Mouse (Mus musculus) lung, postnatal 0 days (tissue): Measurements from ENCODE around the gene Med13l. TPM values are rescaled to one million over a fixed set of nuclear protein-coding genes. Genes with fewer than 3 reads are reported as not detected.

Source experiments
- ATAC-seq: fragments of 200-750 bp; cut with Nextera tagmentation; 2 replicates; pipeline ENCODE4 v1.8.0; 2017; ENCODE audit warnings: moderate library complexity
- DNase-seq: peaks from one replicate; pipeline ENCODE4 v3.0.0-alpha.2; 2016; ENCODE audit warnings: low spot score
- H3K27ac ChIP-seq: fragments of 300-500 bp; sonication (generic); 2 replicates; pipeline ENCODE4 v1.5.1; 2014; ENCODE audit warnings: antibody characterized with exemption, mild to moderate bottlenecking, low read length, mixed read lengths
- H3K27me3 ChIP-seq: fragments of 300-500 bp; sonication (generic); replicated peaks from 2 replicates; pipeline ENCODE4 v1.6.1; 2014; ENCODE audit warnings: low read length, mixed read lengths; ENCODE audit not compliant: insufficient read depth
- H3K36me3 ChIP-seq: fragments of 300-500 bp; sonication (generic); 2 replicates; pipeline ENCODE4 v1.6.1; 2014; ENCODE audit warnings: low read length, mixed read lengths; ENCODE audit not compliant: insufficient read depth
- H3K4me1 ChIP-seq: fragments of 300-500 bp; sonication (generic); 2 replicates; pipeline ENCODE4 v1.6.1; 2014; ENCODE audit warnings: antibody characterized with exemption, low read depth, low read length, mixed read lengths; ENCODE audit not compliant: insufficient read depth
- H3K4me2 ChIP-seq: fragments of 300-500 bp; sonication (generic); replicated peaks from 2 replicates; pipeline ENCODE4 v1.6.1; 2014; ENCODE audit warnings: low read depth, mild to moderate bottlenecking, low read length, moderate library complexity, mixed read lengths
- H3K4me3 ChIP-seq: fragments of 300-500 bp; sonication (generic); 2 replicates; pipeline ENCODE4 v1.5.1; 2014; ENCODE audit warnings: low read depth, low read length
- H3K9ac ChIP-seq: fragments of 300-500 bp; sonication (generic); replicated peaks from 2 replicates; pipeline ENCODE4 v1.6.1; 2014; ENCODE audit warnings: low read depth, mild to moderate bottlenecking
- H3K9me3 ChIP-seq: fragments of 300-500 bp; sonication (generic); 2 replicates; pipeline ENCODE4 v1.6.1; 2016; ENCODE audit warnings: low read length, mixed read lengths
- CTCF ChIP-seq: IDR thresholded peaks from 2 replicates; pipeline ENCODE4 v1.5.1; 2016; ENCODE audit warnings: antibody characterized with exemption, mild to moderate bottlenecking
- EP300 ChIP-seq: IDR thresholded peaks from 2 replicates; pipeline ENCODE4 v1.6.1; 2016; ENCODE audit warnings: antibody characterized with exemption, mild to moderate bottlenecking, control low read depth
- WGBS: fragments of 180-500 bp; shearing (Covaris S2); extraction: QIAGEN DNeasy Blood & Tissue Kit; methylation state at CpG from one replicate; pipeline ENCODE4 v1.1.7; 2014; 5-methylcytosine and 5-hydroxymethylcytosine counted together
- polyA plus RNA-seq: library from polyadenylated mRNA; unstranded; fragments of >200 nt; fragmentation: Nextera tagmentation; extraction: Ambion mirVana; gene quantifications from 2 replicates; pipeline ENCODE4 v1.2.1, GENCODE M21; 2015

Med13l gene
- polyA plus RNA-seq, 1 experiment from 2014 or later: 10.1 TPM

DNA sequence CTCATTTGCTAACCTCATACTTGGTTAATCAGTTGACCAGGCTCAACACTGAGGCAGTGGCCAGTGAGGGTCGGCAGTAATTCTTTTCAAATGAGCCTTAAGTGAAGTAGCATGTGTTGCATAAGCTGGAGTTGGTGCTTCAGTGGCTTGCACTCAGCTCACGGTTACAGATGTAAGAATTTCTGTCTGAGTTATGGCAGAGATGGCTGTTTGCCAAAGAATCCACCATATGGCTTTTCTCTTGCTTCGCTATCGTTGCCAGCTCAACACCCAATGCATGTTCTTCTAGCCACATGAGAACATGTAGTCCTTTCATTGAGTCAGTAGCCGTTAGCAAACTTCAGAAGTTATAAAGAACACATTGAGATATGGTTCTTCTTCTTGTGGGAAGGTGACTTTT lies 63.3 kb downstream of the Med13l start:
- H3K36me3 ChIP-seq: no peaks in the 10 kb centered on the region
- DNase-seq (peak; percentile 25), ATAC-seq (no peak)
- H3K9ac ChIP-seq: no peak overlapping the region
- no peak for TF ChIP-seq EP300
- TF ChIP-seq CTCF: no peak
- H3K4me2 ChIP-seq: no peak overlapping the region
- no peaks in the 10 kb centered on the region for H3K9me3 ChIP-seq
- H3K27ac ChIP-seq: no peak overlapping the region
- 54% methylated on average over 5 of the region's 5 CpGs for WGBS
- no peaks in the 10 kb centered on the region for H3K4me1 ChIP-seq
- H3K4me3 ChIP-seq: no peak overlapping the region
- no peaks in the 10 kb centered on the region for H3K27me3 ChIP-seq

DNA sequence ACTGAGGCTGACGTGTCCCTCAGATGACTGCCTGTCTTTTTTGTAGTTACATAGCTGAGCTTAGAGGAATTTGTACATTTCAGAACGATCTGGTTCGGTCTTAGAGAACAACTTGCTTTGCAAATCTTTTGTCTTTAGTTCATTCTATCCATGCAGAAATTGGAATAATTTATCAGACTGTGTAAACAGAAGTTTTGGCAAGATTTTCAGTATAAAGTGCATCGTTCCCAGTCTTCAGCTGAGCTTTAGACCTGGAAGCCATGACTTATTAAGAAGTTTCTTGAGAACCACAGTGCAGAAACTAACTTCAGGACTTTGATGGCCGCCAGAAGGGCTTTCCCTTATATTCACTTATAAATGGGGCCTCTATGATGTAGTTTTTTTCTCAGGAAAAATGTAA lies 67.2 kb downstream of the Med13l start:
- Histone ChIP-seq H3K4me3 (no peak overlapping the region), H3K4me1 (peaks cover 2% of the 10 kb centered on the region; the same call in 1 of the 2 replicates), H3K36me3 (no peaks in the 10 kb centered on the region), H3K27me3 (no peaks in the 10 kb centered on the region), H3K27ac (no peak overlapping the region), H3K4me2 (no peak overlapping the region), H3K9ac (no peak overlapping the region), H3K9me3 (no peaks in the 10 kb centered on the region)
- DNase-seq: no peak
- no peak for TF ChIP-seq EP300
- TF ChIP-seq CTCF: no peak
- ATAC-seq: no peak
- 65% methylated on average over 5 of the region's 5 CpGs for WGBS

DNA sequence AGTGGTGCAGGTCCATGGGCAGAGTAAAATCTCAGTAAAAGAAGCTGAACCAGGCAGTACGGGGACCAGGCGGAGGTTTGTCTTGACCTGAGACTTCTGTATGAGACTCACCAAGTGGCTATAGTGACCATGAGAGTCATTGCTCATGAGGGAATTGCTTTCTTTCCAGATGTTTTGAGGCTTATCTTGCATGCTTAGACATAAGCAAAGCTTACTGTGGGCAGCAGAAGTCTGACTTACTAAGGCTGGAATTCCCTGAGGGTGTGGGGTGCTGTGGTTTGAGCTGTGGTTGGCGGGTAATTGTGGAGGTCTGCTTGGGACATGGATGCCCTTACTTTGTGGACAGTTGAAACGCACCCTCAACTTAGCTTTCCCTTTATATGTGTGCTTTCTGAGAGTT lies 67.7 kb downstream of the Med13l start:
- WGBS: 90% methylated on average over 4 of the region's 4 CpGs
- H3K4me3 ChIP-seq: no peak overlapping the region
- DNase-seq (no peak), ATAC-seq (no peak)
- H3K9me3 ChIP-seq: no peaks in the 10 kb centered on the region
- peaks cover 7% of the 10 kb centered on the region; the same call in 1 of the 2 replicates for H3K4me1 ChIP-seq
- H3K36me3 ChIP-seq: no peaks in the 10 kb centered on the region
- no peak overlapping the region for H3K9ac ChIP-seq
- H3K27ac ChIP-seq: no peak overlapping the region
- no peak overlapping the region for H3K4me2 ChIP-seq
- TF ChIP-seq EP300 (no peak), CTCF (no peak)
- H3K27me3 ChIP-seq: no peaks in the 10 kb centered on the region

DNA sequence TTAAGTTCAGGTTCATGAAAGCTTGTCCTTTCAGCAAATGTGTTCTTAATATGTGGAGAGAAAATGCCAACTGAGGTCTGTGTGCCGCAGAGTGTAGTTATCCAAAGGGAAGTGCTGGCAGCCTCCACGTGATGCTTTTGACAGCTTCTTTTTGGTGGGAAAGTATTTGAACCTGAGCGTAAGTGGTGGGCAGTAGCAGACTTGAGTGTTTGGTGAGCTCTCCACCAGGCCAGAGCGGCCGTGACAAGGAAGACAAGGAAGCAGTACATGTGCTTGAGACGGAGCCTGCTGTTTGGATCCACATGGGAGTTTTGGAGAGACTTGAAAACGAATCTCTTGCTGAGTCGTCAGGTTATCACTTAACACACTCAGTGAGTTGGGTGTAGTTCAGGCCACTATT lies 71.9 kb downstream of the Med13l start:
- ATAC-seq (peak; percentile 83), DNase-seq (peak; percentile 65)
- H3K4me1 ChIP-seq: peaks cover 7% of the 10 kb centered on the region; the same call in 1 of the 2 replicates
- H3K36me3 ChIP-seq: no peaks in the 10 kb centered on the region
- no peak overlapping the region for H3K4me2 ChIP-seq
- H3K9me3 ChIP-seq: no peaks in the 10 kb centered on the region
- no peak overlapping the region for H3K9ac ChIP-seq
- no peak overlapping the region for H3K27ac ChIP-seq
- WGBS: 39% methylated on average over 8 of the region's 8 CpGs
- no peak overlapping the region for H3K4me3 ChIP-seq
- no peaks in the 10 kb centered on the region for H3K27me3 ChIP-seq
- no peak for TF ChIP-seq EP300
- no peak for TF ChIP-seq CTCF

DNA sequence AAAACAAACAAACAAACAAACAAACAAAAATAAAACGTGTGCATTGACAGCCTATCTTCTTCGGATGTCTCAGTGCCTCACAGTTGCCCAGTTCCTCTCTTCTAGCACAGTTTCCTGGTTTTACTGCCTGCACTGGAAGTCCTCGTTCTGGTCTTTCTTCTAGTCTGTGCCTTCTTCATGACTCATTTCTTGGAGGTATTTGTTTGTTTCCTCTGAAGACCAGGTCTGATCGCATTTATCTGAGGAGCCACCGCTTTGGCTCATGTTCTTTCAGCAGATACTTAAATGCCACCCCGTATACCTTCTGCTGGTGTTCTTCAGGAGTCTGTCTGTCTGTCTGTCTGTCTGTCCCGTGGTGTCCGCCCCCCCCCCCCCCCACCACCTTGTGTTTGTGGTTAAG lies 72.6 kb downstream of the Med13l start:
- Histone ChIP-seq H3K9ac (no peak overlapping the region), H3K9me3 (no peaks in the 10 kb centered on the region), H3K27ac (no peak overlapping the region), H3K4me2 (no peak overlapping the region), H3K4me3 (no peak overlapping the region), H3K4me1 (peaks cover 11% of the 10 kb centered on the region; the same call in 1 of the 2 replicates), H3K27me3 (no peaks in the 10 kb centered on the region), H3K36me3 (no peaks in the 10 kb centered on the region)
- ATAC-seq (0 out of 2 replicates have a peak, but pooled peaks have one; percentile 15), DNase-seq (no peak)
- WGBS: 34% methylated on average over 8 of the region's 8 CpGs
- TF ChIP-seq CTCF (no peak), EP300 (no peak)

DNA sequence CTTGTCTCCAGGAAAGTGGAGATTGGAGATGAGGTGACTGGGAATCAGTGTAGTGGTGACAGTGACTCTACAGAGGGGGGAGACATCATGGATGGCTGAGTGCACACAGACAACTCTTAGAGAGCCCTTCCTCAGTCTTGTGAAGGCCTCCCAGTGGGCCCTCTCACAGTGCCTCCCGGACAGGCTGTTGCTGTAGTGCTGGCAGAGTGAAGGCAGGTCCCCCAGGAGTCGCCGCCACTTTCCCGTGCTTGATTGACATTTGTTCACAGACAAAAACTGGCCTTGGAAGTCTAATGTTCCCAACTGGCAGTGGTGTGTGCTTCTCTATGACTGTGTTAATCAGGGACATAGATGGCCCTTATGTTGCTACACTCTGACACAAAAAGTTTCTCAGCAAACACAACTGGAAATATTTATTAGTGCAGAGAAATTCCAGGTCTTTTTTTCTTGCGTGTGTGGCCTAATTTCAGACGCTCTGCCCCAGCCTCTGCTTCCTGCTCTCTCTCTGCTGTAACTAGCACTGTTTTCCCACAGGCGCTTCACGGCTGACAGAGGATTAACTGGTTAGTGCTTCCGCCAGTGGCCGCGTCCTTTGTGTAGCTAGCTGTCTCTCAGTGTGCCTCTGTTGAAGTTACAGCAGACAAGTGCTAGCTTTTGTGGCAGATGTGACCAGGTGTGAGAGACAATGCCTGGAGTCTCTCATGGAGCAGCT lies 75.2 kb downstream of the Med13l start:
- DNase-seq: no peak
- Histone ChIP-seq H3K27me3 (no peaks in the 10 kb centered on the region), H3K4me2 (no peak overlapping the region), H3K9ac (no peak overlapping the region), H3K27ac (no peak overlapping the region), H3K4me1 (peaks cover 11% of the 10 kb centered on the region; the same call in 1 of the 2 replicates), H3K9me3 (no peaks in the 10 kb centered on the region), H3K36me3 (no peaks in the 10 kb centered on the region), H3K4me3 (no peak overlapping the region)
- 51% methylated on average over 11 of the region's 11 CpGs for WGBS
- TF ChIP-seq EP300 (no peak), CTCF (no peak)
- no peak for ATAC-seq
